Mouse (Mus musculus): ENCODE results near the gene Pi4k2a. TPM values are rescaled to one million over a fixed set of nuclear protein-coding genes. Genes with fewer than 3 reads are reported as not detected.
A peak's percentile ranks its signal among the peaks of the same experiment; 100 is the strongest.

Gene Pi4k2a
- polyA plus RNA-seq, 1 experiment from 2014 or later: 17.2 TPM

GRCm38 (mm10) chr19:42151990-42152389 lies 61.7 kb downstream of the Pi4k2a start:
- no peaks in the 10 kb centered on the region for H3K27me3 ChIP-seq (ENCODE audit: control insufficient read depth, insufficient read depth, low read length)
- H3K4me3 ChIP-seq (ENCODE audit: low read depth, low read length): no peak overlapping the region
- no peak for ATAC-seq (ENCODE audit: insufficient number of reproducible peaks, insufficient read depth, low FRiP score, low read depth)
- no peak overlapping the region for H3K27ac ChIP-seq (ENCODE audit: low read length)
- no peaks in the 10 kb centered on the region for H3K9me3 ChIP-seq (ENCODE audit: control insufficient read depth, low read depth, low read length)
- no peak overlapping the region for H3K9ac ChIP-seq (replicated peaks; ENCODE audit: low read depth, low read length)
- no peaks in the 10 kb centered on the region; the same call in 1 of the 2 replicates for H3K36me3 ChIP-seq (ENCODE audit: control insufficient read depth, insufficient read depth, low read length)
- H3K4me2 ChIP-seq (replicated peaks; ENCODE audit: low read depth, low read length): no peak overlapping the region
- 2% methylated on average over 6 of the region's 6 CpGs for WGBS
- H3K4me1 ChIP-seq (ENCODE audit: control insufficient read depth, insufficient read depth, low read length): peaks cover 38% of the 10 kb centered on the region

DNA sequence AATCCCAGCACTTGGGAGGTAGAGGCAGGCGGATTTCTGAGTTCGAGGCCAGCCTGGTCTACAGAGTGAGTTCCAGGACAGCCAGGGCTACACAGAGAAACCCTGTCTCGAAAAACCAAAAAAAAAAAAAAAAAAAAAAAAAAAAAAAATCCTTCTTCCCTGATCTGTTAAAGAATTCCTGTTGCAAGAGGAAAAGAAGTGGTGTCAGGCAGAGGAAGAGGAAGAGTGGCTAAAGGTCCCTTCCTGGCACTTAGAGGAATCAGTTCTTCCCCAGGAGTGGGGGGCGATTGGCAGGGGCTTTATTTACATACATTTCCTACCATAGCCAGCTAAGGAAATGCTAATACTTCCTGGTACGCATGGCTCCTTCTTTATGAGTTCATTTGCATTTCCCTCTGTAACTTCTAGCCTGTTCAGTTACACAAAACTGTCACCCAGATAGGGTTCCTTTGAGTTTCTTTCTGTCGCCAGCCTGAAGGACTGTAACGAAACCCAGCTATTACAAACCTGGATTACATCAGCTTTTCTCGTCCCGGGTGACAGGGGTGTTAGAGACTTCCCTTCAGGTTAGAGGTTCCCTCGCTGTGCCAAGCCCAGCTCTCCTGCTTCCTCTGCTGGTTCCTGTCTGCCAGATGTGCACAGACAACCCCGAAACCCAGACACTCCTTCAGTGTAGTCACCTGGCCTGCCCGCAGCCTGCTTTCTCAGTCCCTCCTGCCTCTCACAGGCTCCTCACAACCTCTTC lies 67.4 kb downstream of the Pi4k2a start:
- H3K4me2 ChIP-seq (replicated peaks; ENCODE audit: low read depth, low read length): no peak overlapping the region
- H3K9ac ChIP-seq (replicated peaks; ENCODE audit: low read depth, low read length): no peak overlapping the region
- no peak for ATAC-seq (ENCODE audit: insufficient number of reproducible peaks, insufficient read depth, low FRiP score, low read depth)
- H3K4me3 ChIP-seq (ENCODE audit: low read depth, low read length): no peak overlapping the region
- 47% methylated on average over 12 of the region's 12 CpGs for WGBS
- H3K9me3 ChIP-seq (ENCODE audit: control insufficient read depth, low read depth, low read length): no peaks in the 10 kb centered on the region
- no peaks in the 10 kb centered on the region; the same call in 1 of the 2 replicates for H3K36me3 ChIP-seq (ENCODE audit: control insufficient read depth, insufficient read depth, low read length)
- H3K27me3 ChIP-seq (ENCODE audit: control insufficient read depth, insufficient read depth, low read length): no peaks in the 10 kb centered on the region
- H3K4me1 ChIP-seq (ENCODE audit: control insufficient read depth, insufficient read depth, low read length): no peaks in the 10 kb centered on the region; the same call in 1 of the 2 replicates
- no peak overlapping the region for H3K27ac ChIP-seq (ENCODE audit: low read length)

DNA sequence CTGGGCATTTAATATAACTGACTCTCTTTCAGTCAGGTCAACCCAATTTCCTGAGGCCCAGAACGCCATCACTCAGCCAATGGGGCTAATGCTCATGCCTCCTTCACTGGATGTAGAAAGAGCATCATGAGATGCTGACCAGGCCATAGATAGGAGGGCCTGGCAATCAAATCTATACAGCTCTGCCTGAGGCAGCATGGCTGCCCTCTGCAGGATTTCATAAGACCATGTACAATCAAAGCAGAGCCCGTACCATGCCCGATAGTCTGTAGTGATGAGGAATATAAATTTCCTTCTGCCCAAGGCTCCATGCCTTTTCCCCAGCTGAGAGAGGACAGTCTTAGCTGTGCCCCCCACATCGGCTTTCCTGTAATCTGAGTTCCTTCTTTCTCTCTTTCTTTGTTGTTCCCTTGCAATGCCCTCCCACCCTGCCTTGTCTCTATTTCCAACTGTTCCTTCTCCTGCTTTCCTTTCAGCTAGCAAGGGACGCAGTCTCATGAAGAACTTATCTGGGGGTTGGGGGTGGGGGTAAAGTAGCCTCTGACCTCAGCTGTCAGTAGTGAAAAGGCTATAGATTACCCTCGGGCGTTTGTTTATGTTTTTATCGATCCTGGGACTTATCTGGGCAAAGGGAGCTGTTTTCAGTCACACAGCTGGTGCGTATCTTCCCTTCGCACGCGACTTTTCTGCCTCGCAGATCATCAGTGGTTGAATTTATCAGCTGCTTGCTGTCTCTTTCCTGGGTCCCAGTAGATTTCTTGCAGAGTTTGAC lies 68.2 kb downstream of the Pi4k2a start:
- H3K9ac ChIP-seq (replicated peaks; ENCODE audit: low read depth, low read length): no peak overlapping the region
- no peaks in the 10 kb centered on the region for H3K27me3 ChIP-seq (ENCODE audit: control insufficient read depth, insufficient read depth, low read length)
- no peaks in the 10 kb centered on the region for H3K9me3 ChIP-seq (ENCODE audit: control insufficient read depth, low read depth, low read length)
- no peaks in the 10 kb centered on the region; the same call in 1 of the 2 replicates for H3K4me1 ChIP-seq (ENCODE audit: control insufficient read depth, insufficient read depth, low read length)
- no peak overlapping the region for H3K4me2 ChIP-seq (replicated peaks; ENCODE audit: low read depth, low read length)
- no peak overlapping the region for H3K4me3 ChIP-seq (ENCODE audit: low read depth, low read length)
- 16% methylated on average over 13 of the region's 13 CpGs for WGBS
- no peak for ATAC-seq (ENCODE audit: insufficient number of reproducible peaks, insufficient read depth, low FRiP score, low read depth)
- H3K36me3 ChIP-seq (ENCODE audit: control insufficient read depth, insufficient read depth, low read length): no peaks in the 10 kb centered on the region
- no peak overlapping the region for H3K27ac ChIP-seq (ENCODE audit: low read length)

DNA sequence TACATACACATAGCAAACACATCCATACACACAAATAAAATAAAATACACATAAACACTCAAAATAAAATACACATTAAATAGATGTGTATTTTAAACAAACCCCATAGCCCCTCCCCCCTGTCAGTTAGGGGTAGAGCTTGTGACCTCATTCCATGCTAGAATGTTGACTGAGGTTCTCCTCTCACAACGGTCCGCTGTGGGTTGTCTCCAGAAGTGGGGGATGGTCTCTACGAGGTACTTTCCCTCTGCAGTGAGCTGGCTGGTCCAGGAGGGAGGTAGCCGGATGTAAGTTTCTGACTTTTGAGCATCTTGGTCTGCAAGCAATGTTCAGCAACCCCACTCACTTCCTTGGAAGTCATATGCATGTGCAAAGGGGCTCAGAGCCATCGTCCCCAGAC lies 73.5 kb downstream of the Pi4k2a start, which contains the start of gene Zfyve27:
Zfyve27 (plus strand) TSS at position 188 of the 400 bp plus-strand sequence.
- H3K4me3 ChIP-seq (ENCODE audit: low read depth, low read length): no peak within 1 kb of the TSS
- WGBS: 43% methylated on average over 5 of the region's 5 CpGs
- H3K4me1 ChIP-seq (ENCODE audit: control insufficient read depth, insufficient read depth, low read length): no peaks in the 10 kb centered on the region
- no peak within 1 kb of the TSS for H3K27ac ChIP-seq (ENCODE audit: low read length)
- no peak within 1 kb of the TSS for H3K9ac ChIP-seq (replicated peaks; ENCODE audit: low read depth, low read length)
- no peaks in the 10 kb centered on the region for H3K9me3 ChIP-seq (ENCODE audit: control insufficient read depth, low read depth, low read length)
- no peak within 1 kb of the TSS for H3K4me2 ChIP-seq (replicated peaks; ENCODE audit: low read depth, low read length)
- no peak for ATAC-seq (ENCODE audit: insufficient number of reproducible peaks, insufficient read depth, low FRiP score, low read depth)
- H3K27me3 ChIP-seq (ENCODE audit: control insufficient read depth, insufficient read depth, low read length): no peaks in the 10 kb centered on the region; the same call in 1 of the 2 replicates
- no peaks in the 10 kb centered on the region for H3K36me3 ChIP-seq (ENCODE audit: control insufficient read depth, insufficient read depth, low read length)

DNA sequence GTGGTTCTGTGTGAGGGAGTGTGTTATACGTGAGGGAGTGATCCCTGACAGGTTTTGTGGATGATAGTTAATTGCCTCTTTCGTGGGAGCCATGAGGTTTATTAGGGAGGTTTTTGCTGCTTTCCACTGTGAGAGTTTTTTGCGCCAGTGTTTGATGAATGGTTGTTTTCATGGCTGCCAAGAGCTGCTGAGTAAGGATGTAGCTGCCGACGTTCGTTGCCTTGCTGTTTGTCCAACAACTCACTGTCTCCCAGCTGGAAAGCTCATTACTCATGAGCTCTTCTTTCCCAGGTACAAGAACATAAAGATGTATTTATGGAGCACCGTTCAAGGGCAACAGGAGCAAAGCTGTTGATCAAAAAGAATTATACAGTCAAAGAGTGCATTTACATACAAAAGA lies 73.9 kb downstream of the Pi4k2a start:
- no peak overlapping the region for H3K27ac ChIP-seq (ENCODE audit: low read length)
- no peaks in the 10 kb centered on the region for H3K36me3 ChIP-seq (ENCODE audit: control insufficient read depth, insufficient read depth, low read length)
- no peaks in the 10 kb centered on the region for H3K9me3 ChIP-seq (ENCODE audit: control insufficient read depth, low read depth, low read length)
- no peak overlapping the region for H3K4me2 ChIP-seq (replicated peaks; ENCODE audit: low read depth, low read length)
- 12% methylated on average over 7 of the region's 7 CpGs for WGBS
- no peaks in the 10 kb centered on the region; the same call in 1 of the 2 replicates for H3K27me3 ChIP-seq (ENCODE audit: control insufficient read depth, insufficient read depth, low read length)
- no peaks in the 10 kb centered on the region for H3K4me1 ChIP-seq (ENCODE audit: control insufficient read depth, insufficient read depth, low read length)
- H3K4me3 ChIP-seq (ENCODE audit: low read depth, low read length): no peak overlapping the region
- H3K9ac ChIP-seq (replicated peaks; ENCODE audit: low read depth, low read length): no peak overlapping the region
- ATAC-seq (ENCODE audit: insufficient number of reproducible peaks, insufficient read depth, low FRiP score, low read depth): no peak

DNA sequence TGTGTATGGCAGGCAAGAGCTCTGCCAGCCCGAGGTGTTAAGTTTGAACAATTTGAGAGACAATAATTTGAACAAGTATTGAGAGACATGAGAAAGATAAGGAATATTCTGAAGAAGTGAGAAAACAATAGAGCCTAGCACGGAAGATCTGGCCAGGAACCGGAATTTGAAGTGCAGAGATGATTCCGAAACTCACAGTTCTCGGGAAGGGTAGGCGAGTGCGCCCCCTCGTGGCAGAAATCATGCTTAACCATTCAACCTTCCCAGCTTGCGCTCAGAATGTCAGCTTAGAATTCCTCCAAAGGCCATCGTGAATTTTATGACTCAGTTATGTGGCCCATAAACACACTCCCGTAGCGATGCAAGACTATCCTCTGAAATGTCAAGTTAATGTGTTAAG lies 75.9 kb downstream of the Pi4k2a start:
- no peak overlapping the region for H3K4me3 ChIP-seq (ENCODE audit: low read depth, low read length)
- H3K4me2 ChIP-seq (replicated peaks; ENCODE audit: low read depth, low read length): 0 out of 2 replicates have a peak overlapping the region, but pooled peaks have one; percentile 24
- H3K27ac ChIP-seq (ENCODE audit: low read length): no peak overlapping the region
- no peak for ATAC-seq (ENCODE audit: insufficient number of reproducible peaks, insufficient read depth, low FRiP score, low read depth)
- WGBS: 3% methylated on average over 12 of the region's 12 CpGs
- peaks cover 4% of the 10 kb centered on the region; the same call in 1 of the 2 replicates for H3K4me1 ChIP-seq (ENCODE audit: control insufficient read depth, insufficient read depth, low read length)
- no peaks in the 10 kb centered on the region; the same call in 1 of the 2 replicates for H3K27me3 ChIP-seq (ENCODE audit: control insufficient read depth, insufficient read depth, low read length)
- H3K36me3 ChIP-seq (ENCODE audit: control insufficient read depth, insufficient read depth, low read length): no peaks in the 10 kb centered on the region
- no peaks in the 10 kb centered on the region for H3K9me3 ChIP-seq (ENCODE audit: control insufficient read depth, low read depth, low read length)
- H3K9ac ChIP-seq (replicated peaks; ENCODE audit: low read depth, low read length): no peak overlapping the region

GRCm38 (mm10) chr19:42166766-42167165 lies 76.5 kb downstream of the Pi4k2a start:
- WGBS: 44% methylated on average over 3 of the region's 3 CpGs
- no peak for ATAC-seq (ENCODE audit: insufficient number of reproducible peaks, insufficient read depth, low FRiP score, low read depth)
- no peak overlapping the region for H3K9ac ChIP-seq (replicated peaks; ENCODE audit: low read depth, low read length)

DNA sequence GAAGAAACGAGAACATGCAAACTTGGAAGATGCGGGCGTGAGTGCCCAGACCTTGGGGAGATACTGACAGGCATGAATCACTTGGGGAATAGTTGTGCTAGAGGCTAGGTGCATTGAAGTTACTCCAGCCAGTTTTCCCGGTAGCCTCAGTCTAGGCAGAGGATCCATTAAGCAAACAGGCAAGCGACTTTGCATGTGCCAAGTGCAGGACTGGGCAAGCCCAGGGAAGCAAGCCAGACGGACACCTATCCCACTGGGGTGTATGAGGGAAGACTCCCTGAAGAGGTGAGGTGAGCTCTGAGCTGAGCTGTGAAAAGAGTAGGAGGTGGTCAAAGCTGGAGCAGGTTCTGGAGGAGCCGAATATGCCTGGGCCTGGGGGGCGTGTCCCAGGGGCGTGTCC lies 77.2 kb downstream of the Pi4k2a start:
- no peak overlapping the region for H3K9ac ChIP-seq (replicated peaks; ENCODE audit: low read depth, low read length)
- no peak overlapping the region for H3K4me3 ChIP-seq (ENCODE audit: low read depth, low read length)
- 52% methylated on average over 9 of the region's 9 CpGs for WGBS
- no peak overlapping the region for H3K4me2 ChIP-seq (replicated peaks; ENCODE audit: low read depth, low read length)
- peaks cover 10% of the 10 kb centered on the region for H3K4me1 ChIP-seq (ENCODE audit: control insufficient read depth, insufficient read depth, low read length)
- H3K27ac ChIP-seq (ENCODE audit: low read length): no peak overlapping the region
- ATAC-seq (ENCODE audit: insufficient number of reproducible peaks, insufficient read depth, low FRiP score, low read depth): no peak
- no peaks in the 10 kb centered on the region for H3K9me3 ChIP-seq (ENCODE audit: control insufficient read depth, low read depth, low read length)
- H3K27me3 ChIP-seq (ENCODE audit: control insufficient read depth, insufficient read depth, low read length): no peaks in the 10 kb centered on the region; the same call in 1 of the 2 replicates
- H3K36me3 ChIP-seq (ENCODE audit: control insufficient read depth, insufficient read depth, low read length): no peaks in the 10 kb centered on the region

More at GRCm38 (mm10) chr19:42166766-42167165, 76.5 kb downstream of the Pi4k2a start:
- no peak overlapping the region for H3K4me3 ChIP-seq (ENCODE audit: low read depth, low read length)
- H3K4me1 ChIP-seq (ENCODE audit: control insufficient read depth, insufficient read depth, low read length): peaks cover 10% of the 10 kb centered on the region
- no peak overlapping the region for H3K4me2 ChIP-seq (replicated peaks; ENCODE audit: low read depth, low read length)
- H3K9me3 ChIP-seq (ENCODE audit: control insufficient read depth, low read depth, low read length): no peaks in the 10 kb centered on the region
- H3K36me3 ChIP-seq (ENCODE audit: control insufficient read depth, insufficient read depth, low read length): no peaks in the 10 kb centered on the region
- no peaks in the 10 kb centered on the region; the same call in 1 of the 2 replicates for H3K27me3 ChIP-seq (ENCODE audit: control insufficient read depth, insufficient read depth, low read length)
- no peak overlapping the region for H3K27ac ChIP-seq (ENCODE audit: low read length)

Measured in stomach, embryonic 14.5 days (tissue).